15 mouse cellular contexts compared by ENCODE assay signal in genomic region chr7:112289514-112289913, GRCm38 (mm10).
A peak's percentile ranks its signal among the peaks of the same experiment; 100 is the strongest.
DNase-seq lines count a peak whose midpoint lies in the region; ATAC-seq and TF ChIP-seq lines count a peak whose summit lies in the region.
"Had no signal": no experiment of that assay in that cellular context is flagged by ENCODE, and none has a peak within 500 bp of the region (broad histone marks: within the 10 kb centered on the region; RNA-seq: fewer than 3 reads in every experiment).

No protein-coding gene starts in this region.

- TF ChIP-seq POLR2A in heart, adult 2 months (IDR thresholded peaks at IDR 0.05; ENCODE audit: insufficient read depth, low read depth, low read length), result no peak
- no peak for TF ChIP-seq POLR2A in myocyte (IDR thresholded peaks at IDR 0.05; ENCODE audit: insufficient read length, low read depth)
- no peak for TF ChIP-seq POLR2A in thymus, adult 2 months (IDR thresholded peaks at IDR 0.05; ENCODE audit: control insufficient read depth, extremely low read depth, insufficient read depth, low read length, poor library complexity)

- no peak for TF ChIP-seq CTCF in heart, adult 2 months (IDR thresholded peaks at IDR 0.05)
- no peak for TF ChIP-seq CTCF in thymus, adult 2 months (IDR thresholded peaks at IDR 0.05; ENCODE audit: borderline replicate concordance, control insufficient read depth, extremely low read depth, insufficient read depth, low read length, poor library complexity)

- 62% methylated on average over 5 of the region's 5 CpGs for WGBS in heart, adult 2 months
- 30% methylated on average over 5 of the region's 5 CpGs for whole genome bisulfite sequencing in heart, embryonic 11.5 days (ENCODE audit: insufficient replicate concordance)
- WGBS in thymus, adult 2 months, result 98% methylated on average over 5 of the region's 5 CpGs

- intact Hi-C loops in heart, adult 2 months (cut with DNase I), result no loop called here

- no peak overlapping the region for H3ac ChIP-seq in myocyte (ENCODE audit: control insufficient read depth, insufficient read length)

- H3K4me1 ChIP-seq in heart, adult 2 months (ENCODE audit: control insufficient read depth, insufficient read depth, low read length), result peaks cover 35% of the 10 kb centered on the region
- peaks cover 77% of the 10 kb centered on the region for H3K4me1 ChIP-seq in heart, embryonic 11.5 days (ENCODE audit: control insufficient read depth, insufficient read depth, low read length)
- peaks cover 4% of the 10 kb centered on the region for H3K4me1 ChIP-seq in thymus, adult 2 months (replicated peaks; ENCODE audit: control insufficient read depth, insufficient read depth, low read length)

- 0 out of 2 replicates have a peak, but pooled peaks have one; percentile 30 for TF ChIP-seq EP300 in heart, adult 2 months (IDR thresholded peaks at IDR 0.05; ENCODE audit: insufficient read depth, low read depth, low read length)

- H3K9me3 ChIP-seq in heart, embryonic 11.5 days (replicated peaks; ENCODE audit: control insufficient read depth, low read length), result no peaks in the 10 kb centered on the region
- H3K9me3 ChIP-seq: neural tube, embryonic 12.5 days had no signal

- peak; percentile 36 to 55 for DNase-seq in heart, adult 2 months
- no peak for DNase-seq in heart, adult 8-10 months (ENCODE audit: low spot score)
- peak; percentile 87 to 90 for DNase-seq in lung, adult 18-20 months
- DNase-seq in thymus, adult 2 months, result no peak
- DNase-seq in kidney, adult 11 months, result no peak
- DNase-seq: cerebellum, adult 18-20 months; kidney, adult 9 months; midbrain, embryonic 14.5 days; thymus, postnatal 14 days had no signal

- no peak for ATAC-seq in heart, embryonic 11.5 days (replicated peaks; ENCODE audit: insufficient number of reproducible peaks, low FRiP score, low TSS enrichment)
- no peak for ATAC-seq in cerebellum, adult (ENCODE audit: insufficient number of reproducible peaks, low FRiP score, low TSS enrichment)

- peaks cover 6% of the 10 kb centered on the region for H3K36me3 ChIP-seq in heart, adult 2 months (ENCODE audit: control insufficient read depth, insufficient read depth, low read length)
- no peaks in the 10 kb centered on the region for H3K36me3 ChIP-seq in heart, embryonic 11.5 days (ENCODE audit: control insufficient read depth, insufficient read depth, low read length)
- no peaks in the 10 kb centered on the region for H3K36me3 ChIP-seq in myocyte (ENCODE audit: control insufficient read depth, insufficient read depth)
- no peaks in the 10 kb centered on the region for H3K36me3 ChIP-seq in thymus, adult 2 months (ENCODE audit: control insufficient read depth, insufficient read depth, low read length)
- H3K36me3 ChIP-seq: neural tube, embryonic 12.5 days had no signal

- peak overlapping the region; percentile 42 for H3K27ac ChIP-seq in heart, adult 2 months
- H3K27ac ChIP-seq in heart, embryonic 11.5 days (ENCODE audit: low read depth, low read length), result peak overlapping the region; percentile 67
- no peak overlapping the region for H3K27ac ChIP-seq in thymus, adult 2 months (ENCODE audit: control insufficient read depth, insufficient read depth, low read length)
- H3K27ac ChIP-seq: hindbrain, embryonic 14.5 days; neural tube, embryonic 12.5 days had no signal

- H3K79me2 ChIP-seq in heart, adult 2 months (replicated peaks; ENCODE audit: control insufficient read depth, insufficient read depth, low read length), result no peaks in the 10 kb centered on the region; the same call in 1 of the 2 replicates
- peaks cover 73% of the 10 kb centered on the region for H3K79me2 ChIP-seq in myocyte (ENCODE audit: control insufficient read depth, insufficient read depth)

- H3K4me2 ChIP-seq in heart, embryonic 11.5 days, result no peak overlapping the region
- peak overlapping the region; percentile 42 for H3K4me2 ChIP-seq in myocyte (ENCODE audit: low read depth)
- H3K4me2 ChIP-seq: hindbrain, embryonic 14.5 days; neural tube, embryonic 12.5 days had no signal

- H3K4me3 ChIP-seq in heart, adult 2 months, result no peak overlapping the region
- no peak overlapping the region for H3K4me3 ChIP-seq in heart, embryonic 11.5 days (ENCODE audit: low read depth, low read length)
- H3K4me3 ChIP-seq in myocyte, result no peak overlapping the region
- H3K4me3 ChIP-seq in thymus, adult 2 months (ENCODE audit: control insufficient read depth, insufficient read depth, low read length), result no peak overlapping the region
- H3K4me3 ChIP-seq: erythroblast, embryonic 14.5 days; neural tube, embryonic 12.5 days had no signal

- no peaks in the 10 kb centered on the region for H3K27me3 ChIP-seq in heart, adult 2 months (ENCODE audit: control insufficient read depth, insufficient read depth, low read length)
- H3K27me3 ChIP-seq in heart, embryonic 11.5 days (ENCODE audit: control insufficient read depth, insufficient read depth, low read length), result no peaks in the 10 kb centered on the region
- H3K27me3 ChIP-seq in myocyte (ENCODE audit: control insufficient read depth, insufficient read depth, insufficient read length), result no peaks in the 10 kb centered on the region
- H3K27me3 ChIP-seq in thymus, adult 2 months (ENCODE audit: control insufficient read depth, insufficient read depth, low read length), result no peaks in the 10 kb centered on the region
- H3K27me3 ChIP-seq: neural tube, embryonic 12.5 days had no signal

- no peak overlapping the region for H3K9ac ChIP-seq in heart, adult 2 months (ENCODE audit: low read depth, low read length)
- peak overlapping the region; percentile 49; the same call in 1 of the 2 replicates for H3K9ac ChIP-seq in heart, embryonic 11.5 days (ENCODE audit: low read depth, low read length)
- H3K9ac ChIP-seq: hindbrain, embryonic 14.5 days; neural tube, embryonic 12.5 days had no signal

TF ChIP-seq in myocyte, 11 proteins besides CTCF, POLR2A, EP300 and RAD21:
- peak; percentile 20 to 68 (median 51) for TF ChIP-seq MYOG (IDR thresholded peaks at IDR 0.05; ENCODE audit: control insufficient read depth in 1 of 3, insufficient read depth in 1 of 3, insufficient read length in 2 of 3, low read depth in 2 of 3)
- TF ChIP-seq MYOD1 (IDR thresholded peaks at IDR 0.05; ENCODE audit: control insufficient read depth in 1 of 3, insufficient read length in 2 of 3, low read depth in 2 of 3), result peak; percentile 64 to 83 (median 65)
- TF ChIP-seq TCF3 (IDR thresholded peaks at IDR 0.05; ENCODE audit: insufficient read length, low read depth), result no peak

Comparison
In these comparisons a context has a peak if more than half of its experiments do, and no peak if none do; other contexts are left out.
1. DNase-seq: peak in heart, adult 2 months (2 of 2) and lung, adult 18-20 months (2 of 2); none in heart, adult 8-10 months (single experiment), thymus, adult 2 months (single experiment) and kidney, adult 11 months (single experiment).